Mouse (Mus musculus): ENCODE measurements around the gene Ccdc28b.

- TF ChIP-seq CTCF (IDR thresholded peaks at IDR 0.05; ENCODE audit: control insufficient read depth, insufficient read depth, insufficient replicate concordance, low read depth, low read length), result no peak
- no peak for TF ChIP-seq POLR2A (IDR thresholded peaks at IDR 0.05; ENCODE audit: control insufficient read depth, low read depth, low read length)
Observed at GRCm38 (mm10) chr4:129626035-129626434, 2.3 kb upstream of the Ccdc28b start.

All from testis, adult 2 months (tissue).